Mouse (Mus musculus) limb, embryonic 14.5 days (tissue): ENCODE results near the gene Atp2b2. TPM values are rescaled to one million over a fixed set of nuclear protein-coding genes. Genes with fewer than 3 reads are reported as not detected.

Experiments used
- ATAC-seq: fragments of 200-750 bp; cut with Nextera tagmentation; 2 replicates; pipeline ENCODE4 v1.8.0; 2017; ENCODE audit warnings: low read depth, moderate number of reproducible peaks, moderate TSS enrichment; ENCODE audit not compliant: low FRiP score
- DNase-seq: peaks from one replicate; pipeline ENCODE4 v3.0.0-alpha.2; 2015; ENCODE audit warnings: low spot score
- H3K27ac ChIP-seq: fragments of 300-500 bp; sonication (generic); replicated peaks from 2 replicates; pipeline ENCODE4 v1.5.1; 2014; ENCODE audit warnings: low read depth, mild to moderate bottlenecking, low read length, moderate library complexity, mixed read lengths
- H3K27me3 ChIP-seq: fragments of 300-500 bp; sonication (generic); 2 replicates; pipeline ENCODE4 v1.6.1; 2014; ENCODE audit warnings: low read length, mixed read lengths; ENCODE audit not compliant: control insufficient read depth, insufficient read depth
- H3K36me3 ChIP-seq: fragments of 300-500 bp; sonication (generic); 2 replicates; pipeline ENCODE4 v1.6.1; 2014; ENCODE audit warnings: mild to moderate bottlenecking, low read length, moderate library complexity, mixed read lengths; ENCODE audit not compliant: control insufficient read depth, insufficient read depth
- H3K4me1 ChIP-seq: fragments of 300-500 bp; sonication (generic); 2 replicates; pipeline ENCODE4 v1.6.1; 2014; ENCODE audit warnings: antibody characterized with exemption, low read length, mixed read lengths; ENCODE audit not compliant: control insufficient read depth, insufficient read depth
- H3K4me2 ChIP-seq: fragments of 300-500 bp; sonication (generic); replicated peaks from 2 replicates; pipeline ENCODE4 v1.6.1; 2014; ENCODE audit warnings: low read depth, mild to moderate bottlenecking, low read length, moderate library complexity; ENCODE audit not compliant: severe bottlenecking
- H3K4me3 ChIP-seq: fragments of 300-500 bp; sonication (generic); replicated peaks from 2 replicates; pipeline ENCODE4 v1.5.1; 2014; ENCODE audit warnings: low read length
- H3K9ac ChIP-seq: fragments of 300-500 bp; sonication (generic); 2 replicates; pipeline ENCODE4 v1.6.1; 2014; ENCODE audit warnings: mild to moderate bottlenecking, low read depth, low read length, moderate library complexity; ENCODE audit not compliant: severe bottlenecking
- H3K9me3 ChIP-seq: fragments of 300-500 bp; sonication (generic); 2 replicates; pipeline ENCODE4 v1.6.1; 2016; ENCODE audit warnings: low read length; ENCODE audit not compliant: control insufficient read depth
- POLR2A ChIP-seq: fragments of 200-500 bp; IDR thresholded peaks from 2 replicates; pipeline ENCODE4 v1.8.0; 2012; ENCODE audit warnings: inconsistent platforms, mild to moderate bottlenecking, moderate library complexity, borderline replicate concordance; ENCODE audit not compliant: insufficient read depth, insufficient read length; ENCODE audit errors: extremely low read depth
- WGBS: fragments of 180-500 bp; shearing (Covaris S2); extraction: QIAGEN DNeasy Blood & Tissue Kit; methylation state at CpG from one replicate; pipeline ENCODE4 v1.1.7; 2014; 5-methylcytosine and 5-hydroxymethylcytosine counted together
- polyA plus RNA-seq, 2 experiments: library from polyadenylated mRNA; depleted of rRNA in 1 of 2; stranded (reverse) in 1 of 2; unstranded in 1 of 2; fragments of >200 nt; fragmentation: Nextera tagmentation in 1 of 2; extraction: Ambion mirVana in 1 of 2; gene quantifications; 2 replicates each; pipeline versions ENCODE4 v1.2.1 to v1.2.3; 2012 to 2014

Atp2b2 gene
- polyA plus RNA-seq, 2 experiments = 0.09 to 0.11 TPM

- Histone ChIP-seq H3K9me3 (no peaks in the 10 kb centered on the region), H3K36me3 (no peaks in the 10 kb centered on the region), H3K27ac (no peak overlapping the region), H3K4me1 (no peaks in the 10 kb centered on the region), H3K4me2 (no peak overlapping the region), H3K9ac (no peak overlapping the region), H3K27me3 (no peaks in the 10 kb centered on the region), H3K4me3 (no peak overlapping the region)
- TF ChIP-seq POLR2A = no peak
- WGBS = 85% methylated on average over 8 of the region's 8 CpGs
- DNase-seq = no peak
- ATAC-seq = no peak
Measured at GRCm38 (mm10) chr6:113947515-113947914, 94.9 kb downstream of the Atp2b2 start.

GRCm38 (mm10) chr6:113942355-113942754 is 100.1 kb downstream of the Atp2b2 start:
- no peaks in the 10 kb centered on the region for H3K4me1 ChIP-seq
- H3K4me3 ChIP-seq = no peak overlapping the region
- H3K4me2 ChIP-seq = no peak overlapping the region
- H3K27ac ChIP-seq = no peak overlapping the region
- no peaks in the 10 kb centered on the region for H3K27me3 ChIP-seq
- H3K9ac ChIP-seq = no peak overlapping the region
- DNase-seq (no peak), ATAC-seq (no peak)
- H3K36me3 ChIP-seq = no peaks in the 10 kb centered on the region
- TF ChIP-seq POLR2A = no peak
- 31% methylated on average over 12 of the region's 12 CpGs for WGBS
- H3K9me3 ChIP-seq = no peaks in the 10 kb centered on the region

- Histone ChIP-seq H3K27me3 (no peaks in the 10 kb centered on the region), H3K4me1 (no peaks in the 10 kb centered on the region), H3K9ac (no peak overlapping the region), H3K36me3 (no peaks in the 10 kb centered on the region), H3K4me3 (no peak overlapping the region), H3K4me2 (no peak overlapping the region), H3K9me3 (no peaks in the 10 kb centered on the region), H3K27ac (no peak overlapping the region)
- ATAC-seq (no peak), DNase-seq (no peak)
- 75% methylated on average over 5 of the region's 5 CpGs for WGBS
- TF ChIP-seq POLR2A = no peak
Measured at GRCm38 (mm10) chr6:113941324-113941723, 101.1 kb downstream of the Atp2b2 start.

GRCm38 (mm10) chr6:113939442-113939841 is 103.0 kb downstream of the Atp2b2 start:
- no peak overlapping the region for H3K27ac ChIP-seq
- no peaks in the 10 kb centered on the region for H3K4me1 ChIP-seq
- ATAC-seq (no peak), DNase-seq (no peak)
- H3K27me3 ChIP-seq = no peaks in the 10 kb centered on the region
- no peak overlapping the region for H3K4me3 ChIP-seq
- WGBS = 85% methylated on average over 8 of the region's 8 CpGs
- no peaks in the 10 kb centered on the region for H3K36me3 ChIP-seq
- no peak overlapping the region for H3K4me2 ChIP-seq
- no peak overlapping the region for H3K9ac ChIP-seq
- no peaks in the 10 kb centered on the region for H3K9me3 ChIP-seq
- TF ChIP-seq POLR2A = no peak

- ATAC-seq = no peak
- Histone ChIP-seq H3K4me2 (no peak overlapping the region), H3K4me3 (no peak overlapping the region), H3K27me3 (no peaks in the 10 kb centered on the region), H3K9me3 (no peaks in the 10 kb centered on the region), H3K9ac (no peak overlapping the region), H3K36me3 (no peaks in the 10 kb centered on the region), H3K27ac (no peak overlapping the region), H3K4me1 (no peaks in the 10 kb centered on the region)
- DNase-seq = no peak
- no peak for TF ChIP-seq POLR2A
- WGBS = 61% methylated on average over 6 of the region's 6 CpGs
Measured at GRCm38 (mm10) chr6:113936811-113937508, 105.5 kb downstream of the Atp2b2 start.
